Mouse (Mus musculus): ENCODE data around the gene Gja1. TPM values are rescaled to one million over a fixed set of nuclear protein-coding genes. Genes with fewer than 3 reads are reported as not detected.
"Not testable (repeated sequence)": the region's sequence is repeated elsewhere in the genome, so short reads cannot be mapped to it uniquely, and the experiment has no call there.

The Gja1 gene
- polyA plus RNA-seq, 1 experiment from 2014 or later, result 185 TPM

DNA sequence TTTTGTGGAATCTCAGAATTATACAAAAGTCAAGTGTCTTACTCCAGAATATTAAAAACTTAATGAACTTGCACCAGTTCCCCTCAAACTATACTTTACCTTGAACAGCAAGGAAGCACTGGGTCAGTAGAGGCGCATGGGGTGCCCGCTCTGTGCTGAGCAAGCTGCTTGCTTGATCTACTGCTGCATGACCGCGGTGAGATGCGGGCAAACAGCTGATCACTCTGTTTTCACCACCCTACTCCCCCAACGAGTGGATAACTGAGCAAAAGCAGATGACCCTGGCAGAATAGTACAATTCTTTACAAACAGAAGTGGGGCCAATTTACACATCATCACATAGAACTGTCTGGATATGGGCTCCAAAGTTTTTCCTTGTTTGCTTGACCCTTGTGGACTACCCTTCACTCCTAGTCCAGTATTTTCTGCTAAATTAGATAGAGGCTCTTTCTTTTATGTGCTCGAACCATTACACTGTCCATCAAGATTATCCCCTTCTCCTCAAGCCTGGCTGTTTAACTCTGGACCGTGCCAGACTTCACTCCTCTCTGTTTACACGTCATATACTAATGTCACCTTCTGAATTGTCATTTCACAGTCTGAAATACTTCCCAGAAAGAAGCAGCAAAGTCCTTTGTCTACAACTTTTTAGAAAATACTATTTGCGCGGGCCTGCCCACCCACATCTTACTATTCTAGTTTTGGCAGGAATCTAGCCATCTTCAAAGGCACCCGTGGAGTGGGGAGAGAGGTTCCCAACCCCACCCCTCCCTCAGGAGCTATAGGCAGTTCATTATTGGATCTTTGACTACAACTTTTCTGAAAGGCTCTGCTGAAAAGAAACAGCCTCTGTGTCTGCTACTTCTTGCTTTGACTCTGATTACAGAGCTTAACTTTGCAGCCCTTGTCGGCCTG, 8.3 kb downstream of the Gja1 start:
- Histone ChIP-seq H3K27me3 (no peaks in the 10 kb centered on the region), H3K9ac (replicated peaks) (no peak overlapping the region), H3K36me3 (peaks cover 25% of the 10 kb centered on the region), H3K4me3 (no peak overlapping the region), H3K27ac (replicated peaks) (no peak overlapping the region), H3K4me2 (replicated peaks) (no peak overlapping the region), H3K4me1 (0 out of 2 replicates have a peak, but pooled peaks cover 4% of the 10 kb centered on the region), H3K9me3 (no peaks in the 10 kb centered on the region)
- ATAC-seq (ENCODE audit: low FRiP score, low read depth), result peak; percentile 79
- whole genome bisulfite sequencing, result 48% methylated on average over 13 of the region's 13 CpGs

GRCm38 (mm10) chr10:56393095-56393784, 16.1 kb downstream of the Gja1 start:
- Histone ChIP-seq H3K4me1 (no peaks in the 10 kb centered on the region), H3K9ac (replicated peaks) (no peak overlapping the region), H3K27me3 (no peaks in the 10 kb centered on the region), H3K36me3 (peaks cover 17% of the 10 kb centered on the region), H3K27ac (replicated peaks) (no peak overlapping the region), H3K9me3 (no peaks in the 10 kb centered on the region), H3K4me3 (no peak overlapping the region), H3K4me2 (replicated peaks) (no peak overlapping the region)
- ATAC-seq (ENCODE audit: low FRiP score, low read depth), result no peak
- WGBS, result 82% methylated on average over 6 of the region's 6 CpGs

GRCm38 (mm10) chr10:56393815-56394417, 16.8 kb downstream of the Gja1 start:
- H3K36me3 ChIP-seq; H3K9me3 ChIP-seq; H3K9ac ChIP-seq (replicated peaks); H3K27ac ChIP-seq (replicated peaks); H3K4me3 ChIP-seq; H3K4me2 ChIP-seq (replicated peaks); ATAC-seq (ENCODE audit: low FRiP score, low read depth); H3K27me3 ChIP-seq; H3K4me1 ChIP-seq: not testable (repeated sequence)
- WGBS, result 91% methylated on average over 7 of the region's 7 CpGs

DNA sequence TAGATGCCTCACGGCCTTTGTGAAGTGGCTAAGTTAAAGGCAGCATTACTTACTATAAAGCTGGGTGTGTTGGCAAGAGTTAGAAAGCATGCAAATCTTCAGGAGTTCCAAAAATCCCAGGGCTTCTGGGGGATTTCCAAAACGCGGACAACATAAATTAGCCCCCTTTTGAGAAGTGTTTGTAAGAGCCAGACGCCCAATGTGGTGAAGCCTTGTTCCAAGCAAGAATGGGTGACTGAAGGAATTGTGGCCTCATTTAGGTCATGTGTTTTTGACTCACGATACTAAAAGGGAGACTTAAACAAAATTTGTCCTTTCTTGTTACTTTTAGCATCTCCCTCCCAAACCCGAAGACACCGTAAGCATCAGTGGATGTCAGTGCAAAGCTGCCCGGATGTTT, 20.7 kb downstream of the Gja1 start:
- Histone ChIP-seq H3K36me3 (no peaks in the 10 kb centered on the region), H3K4me2 (replicated peaks) (no peak overlapping the region), H3K4me1 (no peaks in the 10 kb centered on the region), H3K27me3 (no peaks in the 10 kb centered on the region), H3K4me3 (no peak overlapping the region), H3K9me3 (no peaks in the 10 kb centered on the region), H3K9ac (replicated peaks) (no peak overlapping the region), H3K27ac (replicated peaks) (no peak overlapping the region)
- 81% methylated on average over 8 of the region's 8 CpGs for WGBS
- ATAC-seq (ENCODE audit: low FRiP score, low read depth), result no peak

- no peaks in the 10 kb centered on the region for H3K36me3 ChIP-seq
- no peaks in the 10 kb centered on the region for H3K4me1 ChIP-seq
- no peak overlapping the region for H3K27ac ChIP-seq (replicated peaks)
- no peak overlapping the region for H3K4me2 ChIP-seq (replicated peaks)
- no peak overlapping the region for H3K9ac ChIP-seq (replicated peaks)
- no peaks in the 10 kb centered on the region for H3K9me3 ChIP-seq
- no peak for ATAC-seq (ENCODE audit: low FRiP score, low read depth)
- H3K27me3 ChIP-seq, result no peaks in the 10 kb centered on the region
- 88% methylated on average over 2 of the region's 2 CpGs for WGBS
- no peak overlapping the region for H3K4me3 ChIP-seq
These were observed 21.2 kb downstream of the Gja1 start for GRCm38 (mm10) chr10:56398310-56398709.

GRCm38 (mm10) chr10:56401396-56401795, 24.3 kb downstream of the Gja1 start:
- not testable (repeated sequence) for H3K27ac ChIP-seq (replicated peaks); H3K9ac ChIP-seq (replicated peaks); H3K4me3 ChIP-seq; H3K27me3 ChIP-seq; H3K4me2 ChIP-seq (replicated peaks); H3K4me1 ChIP-seq; H3K9me3 ChIP-seq; H3K36me3 ChIP-seq; ATAC-seq (ENCODE audit: low FRiP score, low read depth)
- 94% methylated on average over 8 of the region's 8 CpGs for WGBS

- ATAC-seq (ENCODE audit: low FRiP score, low read depth), result no peak
- Histone ChIP-seq H3K27me3 (no peaks in the 10 kb centered on the region), H3K4me1 (no peaks in the 10 kb centered on the region), H3K9me3 (no peaks in the 10 kb centered on the region), H3K9ac (replicated peaks) (no peak overlapping the region), H3K4me3 (no peak overlapping the region), H3K36me3 (no peaks in the 10 kb centered on the region), H3K27ac (replicated peaks) (no peak overlapping the region), H3K4me2 (replicated peaks) (no peak overlapping the region)
- WGBS, result 83% methylated on average over 9 of the region's 9 CpGs
These were observed 28.8 kb downstream of the Gja1 start for GRCm38 (mm10) chr10:56405934-56406333.

- no peak overlapping the region for H3K27ac ChIP-seq (replicated peaks)
- H3K36me3 ChIP-seq, result no peaks in the 10 kb centered on the region
- no peak overlapping the region for H3K4me2 ChIP-seq (replicated peaks)
- H3K9me3 ChIP-seq, result no peaks in the 10 kb centered on the region
- no peaks in the 10 kb centered on the region for H3K4me1 ChIP-seq
- no peak overlapping the region for H3K4me3 ChIP-seq
- H3K27me3 ChIP-seq, result no peaks in the 10 kb centered on the region
- 92% methylated on average over 6 of the region's 6 CpGs for WGBS
- no peak for ATAC-seq (ENCODE audit: low FRiP score, low read depth)
- H3K9ac ChIP-seq (replicated peaks), result no peak overlapping the region
These were observed 29.4 kb downstream of the Gja1 start for GRCm38 (mm10) chr10:56406386-56407130.

DNA sequence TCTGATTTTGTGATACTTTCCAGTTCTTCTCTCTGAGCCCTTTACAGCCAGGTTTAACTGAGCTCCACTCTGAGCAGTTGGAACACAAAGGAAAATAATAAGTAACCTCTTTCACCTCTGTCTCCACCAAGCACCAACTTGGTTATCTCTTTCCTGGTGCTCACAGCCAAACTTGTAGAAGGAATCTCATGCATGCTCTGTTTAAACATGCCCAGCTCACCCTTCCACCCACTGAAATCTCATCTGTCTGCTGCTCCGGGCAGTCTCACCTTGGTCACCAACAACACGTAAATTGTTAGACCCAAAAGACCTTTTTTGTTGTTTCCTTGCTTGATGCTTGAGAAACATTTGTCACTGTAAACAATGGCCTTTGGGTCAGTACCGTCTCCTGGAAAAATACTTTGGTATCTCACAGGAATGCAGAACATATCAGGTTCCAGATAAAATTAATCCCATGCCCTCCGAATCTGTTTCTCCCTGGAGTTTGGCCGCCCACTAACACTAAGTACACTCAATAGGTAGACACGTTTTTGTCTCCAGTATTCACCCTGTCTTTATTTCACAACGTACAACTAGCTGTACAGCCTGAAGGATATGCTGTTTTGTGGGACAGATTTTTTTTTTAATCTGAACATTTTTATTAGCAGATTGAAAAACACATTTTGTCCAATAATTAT, 38.9 kb downstream of the Gja1 start:
- H3K9ac ChIP-seq (replicated peaks), result no peak overlapping the region
- H3K9me3 ChIP-seq, result no peaks in the 10 kb centered on the region
- no peaks in the 10 kb centered on the region for H3K27me3 ChIP-seq
- H3K27ac ChIP-seq (replicated peaks), result no peak overlapping the region
- H3K4me3 ChIP-seq, result no peak overlapping the region
- no peaks in the 10 kb centered on the region for H3K36me3 ChIP-seq
- H3K4me2 ChIP-seq (replicated peaks), result no peak overlapping the region
- no peak for ATAC-seq (ENCODE audit: low FRiP score, low read depth)
- 83% methylated on average over 7 of the region's 7 CpGs for WGBS
- H3K4me1 ChIP-seq, result no peaks in the 10 kb centered on the region

GRCm38 (mm10) chr10:56422518-56422917, 45.4 kb downstream of the Gja1 start:
- 0 out of 2 replicates have a peak, but pooled peaks cover 3% of the 10 kb centered on the region for H3K4me1 ChIP-seq
- H3K9me3 ChIP-seq, result no peaks in the 10 kb centered on the region
- H3K36me3 ChIP-seq, result no peaks in the 10 kb centered on the region
- H3K9ac ChIP-seq (replicated peaks), result no peak overlapping the region
- H3K27ac ChIP-seq (replicated peaks), result no peak overlapping the region
- no peak for ATAC-seq (ENCODE audit: low FRiP score, low read depth)
- no peak overlapping the region for H3K4me2 ChIP-seq (replicated peaks)
- H3K27me3 ChIP-seq, result no peaks in the 10 kb centered on the region
- no peak overlapping the region for H3K4me3 ChIP-seq
- WGBS, result 89% methylated on average over 4 of the region's 4 CpGs

- WGBS, result 80% methylated on average over 15 of the region's 15 CpGs
- no peak overlapping the region for H3K4me2 ChIP-seq (replicated peaks)
- no peaks in the 10 kb centered on the region for H3K36me3 ChIP-seq
- H3K9ac ChIP-seq (replicated peaks), result no peak overlapping the region
- no peaks in the 10 kb centered on the region for H3K27me3 ChIP-seq
- no peak for ATAC-seq (ENCODE audit: low FRiP score, low read depth)
- H3K27ac ChIP-seq (replicated peaks), result no peak overlapping the region
- 0 out of 2 replicates have a peak, but pooled peaks cover 3% of the 10 kb centered on the region for H3K4me1 ChIP-seq
- no peaks in the 10 kb centered on the region for H3K9me3 ChIP-seq
- no peak overlapping the region for H3K4me3 ChIP-seq
These were observed 48.1 kb downstream of the Gja1 start for GRCm38 (mm10) chr10:56425016-56425798.

Measured in midbrain, embryonic 12.5 days (tissue).